Mouse (Mus musculus) cerebellum, adult 11-12 months (tissue): Measurements from ENCODE around the gene Polk.

Source experiments
- DNase-seq: peaks from one replicate; pipeline ENCODE4 v3.0.0; 2022

The Polk gene

GRCm38 (mm10) chr13:96542081-96542889 is at the start of gene Polk, which contains the start of gene Col4a3bp:
Gene Polk, minus strand, starts transcription at chr13:96542579.
Gene Col4a3bp, plus strand, starts transcription at chr13:96542618.
- DNase-seq: peak; percentile 97

GRCm38 (mm10) chr13:96588642-96589041 is 46.3 kb upstream of the Polk start:
- DNase-seq: no peak

GRCm38 (mm10) chr13:96586540-96586939 is 44.2 kb upstream of the Polk start:
- DNase-seq: no peak

- no peak for DNase-seq
Observed at GRCm38 (mm10) chr13:96584201-96584600, 41.8 kb upstream of the Polk start.

- DNase-seq: no peak
Observed at GRCm38 (mm10) chr13:96579979-96580378, 37.6 kb upstream of the Polk start.

- no peak for DNase-seq
Observed at GRCm38 (mm10) chr13:96579104-96579503, 36.7 kb upstream of the Polk start.

GRCm38 (mm10) chr13:96574170-96574569 is 31.8 kb upstream of the Polk start:
- DNase-seq: no peak

- DNase-seq: no peak
Observed at GRCm38 (mm10) chr13:96571016-96571361, 28.6 kb upstream of the Polk start.

GRCm38 (mm10) chr13:96570313-96571015 is 28.1 kb upstream of the Polk start:
- DNase-seq: no peak

- DNase-seq: no peak
Observed at GRCm38 (mm10) chr13:96567977-96568376, 25.6 kb upstream of the Polk start.

GRCm38 (mm10) chr13:96555099-96555498 is 12.7 kb upstream of the Polk start:
- no peak for DNase-seq

GRCm38 (mm10) chr13:96547941-96548340 is 5.6 kb upstream of the Polk start:
- DNase-seq: no peak

GRCm38 (mm10) chr13:96547250-96547649 is 4.9 kb upstream of the Polk start:
- no peak for DNase-seq

GRCm38 (mm10) chr13:96544506-96544905 is 2.1 kb upstream of the Polk start:
- DNase-seq: no peak

- peak; percentile 81 for DNase-seq
Observed at GRCm38 (mm10) chr13:96542901-96543891, 817 bp upstream of the Polk start.

GRCm38 (mm10) chr13:96541381-96541780 is 998 bp downstream of the Polk start:
- DNase-seq: no peak

GRCm38 (mm10) chr13:96538103-96538502 is 4.3 kb downstream of the Polk start:
- no peak for DNase-seq

- DNase-seq: no peak
Observed at GRCm38 (mm10) chr13:96536821-96537572, 5.4 kb downstream of the Polk start.

GRCm38 (mm10) chr13:96533742-96534141 is 8.6 kb downstream of the Polk start:
- DNase-seq: no peak

- DNase-seq: no peak
Observed at GRCm38 (mm10) chr13:96532176-96532575, 10.2 kb downstream of the Polk start.

GRCm38 (mm10) chr13:96530064-96530463 is 12.3 kb downstream of the Polk start:
- DNase-seq: no peak

- DNase-seq: no peak
Observed at GRCm38 (mm10) chr13:96529542-96529941, 12.8 kb downstream of the Polk start.
